Mouse (Mus musculus) neutrophil, adult 5-6 weeks (primary cell): Measurements from ENCODE around the gene Scyl1. TPM values are rescaled to one million over a fixed set of nuclear protein-coding genes. Genes with fewer than 3 reads are reported as not detected.
"Not testable (repeated sequence)": the region's sequence is repeated elsewhere in the genome, so short reads cannot be mapped to it uniquely, and the experiment has no call there.

Experiments used
- ATAC-seq: fragments of 151-379, 151-347 bp; 2 replicates; pipeline ENCODE4 v1.8.0; 2017; ENCODE audit warnings: mild to moderate bottlenecking, moderate TSS enrichment; ENCODE audit not compliant: insufficient number of reproducible peaks, poor library complexity, low FRiP score, severe bottlenecking; ENCODE audit errors: extremely low read depth
- total RNA-seq: library from RNA; stranded (forward); fragments of 200-1000 nt; gene quantifications from 2 replicates; pipeline ENCODE4 v1.2.3, GENCODE M21; 2017

The Scyl1 gene
- total RNA-seq = 35.9 and 44.0 TPM in 2 replicates

DNA sequence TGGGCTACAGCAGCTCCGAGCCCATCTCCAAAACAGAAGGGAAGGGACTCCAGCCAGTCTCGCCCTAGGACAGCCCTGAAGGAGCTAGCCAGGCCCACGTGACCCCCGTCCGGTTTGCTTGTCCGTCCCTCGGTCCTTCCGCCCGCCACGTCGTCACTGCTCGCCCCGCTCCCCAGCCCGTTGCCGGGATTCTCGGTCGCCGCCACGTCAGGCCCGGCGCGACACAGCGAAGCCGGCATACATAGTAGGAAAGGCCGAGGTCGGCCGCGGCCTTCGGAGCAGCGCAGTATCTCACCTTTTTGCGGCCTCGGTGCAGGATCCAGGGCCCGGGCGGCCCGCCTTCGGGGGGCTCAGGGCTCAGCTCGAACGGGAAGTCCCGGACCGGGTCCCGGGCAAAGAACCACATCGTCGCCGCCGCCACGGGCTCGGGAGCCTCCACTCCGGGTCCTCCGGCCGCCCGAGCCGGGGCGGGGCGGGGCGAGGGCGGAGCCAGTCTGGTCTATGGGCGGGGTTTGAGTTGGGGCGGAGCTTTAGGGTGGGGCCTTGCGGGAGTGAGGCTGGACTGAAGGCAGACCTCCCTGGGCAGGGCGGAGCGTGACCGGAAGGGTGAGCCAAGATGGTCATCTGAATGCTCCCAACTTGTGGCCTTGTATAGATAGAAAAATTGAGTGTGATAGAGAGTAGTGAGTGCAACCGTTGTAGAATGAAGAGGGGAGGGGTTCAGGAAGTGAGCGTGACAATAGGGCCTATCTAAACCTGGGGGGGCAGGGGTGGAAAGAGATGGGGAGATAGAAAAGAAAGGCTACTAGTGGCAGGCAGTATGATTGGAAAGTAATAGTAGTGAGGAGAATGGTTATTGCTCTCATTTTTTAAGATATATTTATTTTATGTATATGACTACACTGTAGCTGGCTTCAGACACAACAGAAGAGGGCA lies at the start of gene Scyl1:
TSS of gene Scyl1 (minus strand) at position 495 of the 936 bp plus-strand sequence.
- ATAC-seq = peak; percentile 86

DNA sequence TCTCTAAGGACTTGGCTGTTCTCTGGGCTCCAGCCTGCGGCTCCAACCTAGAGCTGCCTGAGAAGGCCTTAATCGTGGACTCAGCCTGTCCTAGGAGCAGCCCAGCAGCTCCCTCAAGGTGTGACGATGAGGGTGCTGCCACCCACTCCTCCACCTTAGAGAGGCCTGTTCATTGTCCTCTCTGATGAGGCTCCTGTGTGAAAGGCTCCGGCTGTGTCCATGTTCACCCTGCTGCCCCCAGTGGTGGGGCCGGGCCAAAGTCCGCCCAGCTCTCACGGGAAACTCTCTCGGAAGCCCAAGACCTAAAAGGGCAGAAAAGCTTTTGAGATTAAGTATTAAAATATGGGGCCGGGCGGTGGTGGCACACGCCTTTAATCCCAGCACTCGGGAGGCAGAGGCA lies 48.3 kb upstream of the Scyl1 start:
- ATAC-seq = no peak

DNA sequence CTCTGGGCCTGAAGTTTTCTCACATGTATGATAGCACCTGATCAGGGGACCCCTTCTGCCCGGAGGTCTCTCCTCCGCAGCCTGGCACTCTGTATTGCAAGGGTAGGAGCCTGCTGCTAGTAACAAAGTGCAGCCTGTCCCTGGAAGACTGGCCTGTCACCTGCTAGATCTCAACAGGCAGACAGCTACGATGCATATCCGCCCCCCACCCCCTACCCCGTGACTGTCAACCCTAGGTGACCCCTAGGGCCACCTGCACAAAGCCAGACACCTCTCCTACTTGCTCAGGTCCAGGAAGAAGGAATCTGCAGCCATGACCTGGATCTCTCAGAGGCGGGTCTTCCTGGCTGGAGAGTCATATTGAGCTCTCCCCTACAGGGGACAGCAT lies 47.4 kb upstream of the Scyl1 start:
- ATAC-seq = no peak

DNA sequence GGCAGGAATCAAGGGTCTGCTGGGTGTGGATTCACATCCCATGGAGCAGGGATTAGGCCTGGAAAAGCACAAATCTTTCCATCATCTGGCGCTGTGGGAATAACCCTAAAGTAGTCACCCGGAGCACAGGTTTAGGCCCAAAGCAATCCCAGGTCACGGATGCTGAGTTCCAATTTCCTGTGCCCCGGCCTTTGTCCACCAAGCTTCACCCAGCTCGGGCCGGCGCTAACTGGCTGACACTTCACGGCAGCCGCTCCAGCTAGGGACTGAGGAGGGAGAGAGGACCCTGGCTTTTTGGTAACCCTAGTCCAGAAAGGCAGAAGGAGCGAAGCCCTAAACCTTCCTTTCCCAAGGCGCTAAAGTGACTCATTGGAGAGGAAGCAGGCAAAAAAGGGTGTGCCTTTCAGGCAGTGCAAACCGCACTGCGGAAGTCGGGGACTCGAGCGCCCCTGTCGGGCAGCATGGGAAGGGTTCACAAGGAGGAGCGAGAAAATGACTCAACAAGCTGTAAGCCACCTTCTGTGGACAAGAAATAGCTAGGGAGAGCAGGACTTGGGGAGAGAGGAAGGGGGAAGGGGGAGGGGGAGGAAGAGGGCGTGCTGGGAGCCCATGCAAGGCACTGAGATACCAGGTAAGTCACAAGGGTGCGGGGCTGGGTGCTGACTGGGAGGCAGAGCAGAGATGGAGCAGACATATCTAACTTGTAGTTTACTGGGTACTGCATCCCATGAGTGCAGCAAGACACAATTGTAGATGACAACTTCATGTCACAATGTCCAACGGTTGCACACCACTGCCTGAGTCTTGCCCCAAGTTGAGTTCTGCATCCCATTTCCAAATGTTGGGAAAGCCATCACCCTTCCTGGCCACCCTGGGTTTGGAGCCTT lies 46.7 kb upstream of the Scyl1 start:
- ATAC-seq = peak; percentile 80

DNA sequence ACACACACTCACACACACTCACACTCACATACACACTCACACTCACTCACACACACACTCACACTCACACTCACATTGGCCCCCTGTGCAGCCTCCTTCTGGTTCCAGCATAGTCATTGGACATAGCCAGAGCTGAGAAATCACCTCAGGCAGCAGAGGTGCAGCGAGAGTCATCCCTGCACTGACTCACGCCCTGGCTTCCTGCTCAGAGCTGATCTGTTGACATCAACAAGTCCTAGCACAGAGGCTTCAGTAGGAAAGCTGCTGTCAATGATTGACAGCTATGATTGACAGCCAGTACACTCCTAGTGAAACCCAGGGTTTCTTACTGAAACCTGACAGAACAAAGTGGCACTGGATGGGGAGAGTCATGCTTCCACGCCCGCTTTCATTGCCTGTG lies 44.7 kb upstream of the Scyl1 start:
- ATAC-seq = peak; percentile 63

- no peak for ATAC-seq
Observed at GRCm38 (mm10) chr19:5815010-5815409, 43.8 kb upstream of the Scyl1 start.

DNA sequence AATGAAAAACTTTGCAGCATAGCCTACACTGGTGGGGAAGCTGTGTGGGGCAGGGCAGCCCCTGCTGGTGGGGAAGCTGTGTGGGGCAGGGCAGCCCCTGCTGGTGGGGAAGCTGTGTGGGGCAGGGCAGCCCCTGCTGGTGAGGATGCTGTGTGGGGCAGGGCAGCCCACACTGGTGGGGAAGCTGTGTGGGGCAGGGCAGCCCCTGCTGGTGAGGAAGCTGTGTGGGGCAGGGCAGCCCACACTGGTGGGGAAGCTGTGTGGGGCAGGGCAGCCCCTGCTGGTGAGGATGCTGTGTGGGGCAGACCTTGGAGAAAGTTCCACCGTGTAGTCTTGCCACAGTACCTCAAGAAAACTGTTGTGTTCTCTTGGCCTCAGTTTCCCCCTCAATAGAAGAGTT lies 42.8 kb upstream of the Scyl1 start:
- ATAC-seq = not testable (repeated sequence)

DNA sequence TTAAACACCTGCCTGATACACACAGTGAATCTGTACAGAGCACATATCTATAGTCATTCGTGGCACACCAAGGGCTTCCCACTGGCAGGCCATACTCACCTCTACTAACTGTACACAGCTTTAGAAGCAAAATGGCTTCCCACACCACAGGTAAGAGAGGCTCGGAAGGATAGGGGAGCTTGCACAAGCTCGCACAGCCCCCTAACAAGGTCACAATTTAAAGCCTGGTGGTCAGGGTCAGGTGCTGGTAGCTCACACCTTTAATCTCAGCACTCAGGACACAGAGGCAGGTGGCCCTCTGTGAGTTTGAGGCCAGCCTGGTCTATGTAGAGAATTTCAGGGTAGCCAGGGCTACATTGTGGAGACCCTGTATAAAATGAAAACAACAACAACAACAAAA lies 42.3 kb upstream of the Scyl1 start:
- ATAC-seq = no peak

DNA sequence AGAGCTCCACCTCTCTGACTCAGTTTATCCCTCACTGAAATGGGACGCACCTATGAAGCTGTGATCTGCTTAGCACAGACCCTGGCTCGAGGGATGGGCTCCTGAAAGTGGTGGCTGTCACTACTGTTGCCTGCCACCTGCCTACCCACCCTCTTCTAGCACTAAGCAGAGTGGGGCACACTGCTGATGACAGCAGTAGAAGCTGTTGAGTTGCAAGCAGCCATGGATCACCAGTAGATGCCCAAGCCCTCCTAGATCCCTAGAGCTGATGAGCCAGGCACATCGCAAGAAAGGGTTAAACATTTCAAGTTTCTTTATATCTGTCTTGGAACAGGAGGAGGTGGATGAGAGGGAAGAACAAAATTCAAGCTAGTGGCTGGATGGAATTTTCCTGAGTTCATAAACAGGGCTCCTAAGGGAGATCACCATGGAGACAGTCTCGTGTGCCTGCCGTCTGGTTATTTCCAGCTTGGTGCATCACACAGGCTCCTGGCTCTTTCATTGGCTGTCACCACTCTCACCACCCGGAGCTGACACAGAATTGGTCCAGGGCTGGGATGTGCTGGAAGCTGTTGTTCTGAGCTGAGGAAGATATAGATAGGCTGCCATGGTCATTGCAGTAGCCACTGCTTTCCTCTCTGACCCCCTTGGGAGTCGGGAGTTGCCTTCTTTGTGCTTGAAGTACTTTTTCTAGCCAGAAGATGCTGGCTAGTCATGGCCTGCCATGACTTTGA lies 40.7 kb upstream of the Scyl1 start:
- no peak for ATAC-seq

GRCm38 (mm10) chr19:5810840-5811563 lies 39.8 kb upstream of the Scyl1 start:
- ATAC-seq = no peak

DNA sequence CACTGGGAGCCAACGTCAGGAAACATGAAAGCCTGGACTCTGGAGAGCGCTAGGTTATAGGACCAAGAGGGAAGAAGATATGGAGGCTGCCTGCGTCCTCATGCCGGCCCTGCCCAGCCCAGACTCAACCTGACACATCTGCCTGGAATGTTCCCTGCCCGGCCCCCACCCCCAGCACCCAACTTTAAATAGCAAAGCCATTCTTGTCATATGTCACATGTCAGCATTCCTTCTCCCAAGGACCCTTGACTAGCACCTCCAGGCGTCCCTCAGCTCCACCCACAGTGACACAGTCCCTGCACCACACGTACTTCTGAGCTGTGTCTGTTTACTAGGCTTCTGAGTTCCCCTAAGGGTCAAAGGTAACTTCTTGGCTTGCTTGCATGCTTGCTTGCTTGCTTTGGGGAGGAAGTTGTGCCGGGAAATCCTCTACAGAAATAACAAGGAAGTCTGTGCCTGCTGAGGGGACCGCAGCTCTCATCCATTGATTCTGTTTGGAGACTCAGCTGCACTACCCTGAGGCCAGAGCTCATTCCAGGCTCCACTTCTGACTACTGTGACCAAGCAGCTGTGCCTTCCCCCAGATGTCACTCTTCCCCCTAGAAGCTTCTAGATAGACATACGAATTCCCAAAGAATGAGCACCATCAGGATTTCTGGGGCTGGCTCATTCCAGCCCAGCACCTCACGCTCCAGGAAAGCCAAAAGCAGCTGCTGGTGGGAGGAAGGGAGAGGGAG lies 39.1 kb upstream of the Scyl1 start:
- peak; percentile 25; the same call in 1 of the 2 replicates for ATAC-seq

DNA sequence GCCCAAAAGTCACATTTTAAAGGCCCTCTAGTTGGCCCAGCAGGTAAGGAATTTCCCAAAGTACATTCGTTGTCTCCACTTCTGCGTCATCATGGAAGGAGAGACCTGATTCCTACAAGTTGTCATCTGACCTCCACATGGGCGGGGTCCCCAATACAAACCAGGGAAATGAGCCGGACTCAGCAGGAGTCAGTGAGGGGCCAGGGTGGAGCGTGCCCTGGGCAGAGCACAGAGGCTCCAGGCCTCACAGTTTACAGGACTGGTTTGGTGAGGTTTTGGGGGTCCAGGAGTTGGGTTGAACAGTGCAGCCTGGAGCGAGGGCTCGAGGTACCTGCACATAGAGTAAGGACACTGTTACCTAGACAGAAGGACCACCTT lies 38.5 kb upstream of the Scyl1 start:
- ATAC-seq = no peak

GRCm38 (mm10) chr19:5808955-5809711 lies 37.9 kb upstream of the Scyl1 start:
- ATAC-seq = no peak

DNA sequence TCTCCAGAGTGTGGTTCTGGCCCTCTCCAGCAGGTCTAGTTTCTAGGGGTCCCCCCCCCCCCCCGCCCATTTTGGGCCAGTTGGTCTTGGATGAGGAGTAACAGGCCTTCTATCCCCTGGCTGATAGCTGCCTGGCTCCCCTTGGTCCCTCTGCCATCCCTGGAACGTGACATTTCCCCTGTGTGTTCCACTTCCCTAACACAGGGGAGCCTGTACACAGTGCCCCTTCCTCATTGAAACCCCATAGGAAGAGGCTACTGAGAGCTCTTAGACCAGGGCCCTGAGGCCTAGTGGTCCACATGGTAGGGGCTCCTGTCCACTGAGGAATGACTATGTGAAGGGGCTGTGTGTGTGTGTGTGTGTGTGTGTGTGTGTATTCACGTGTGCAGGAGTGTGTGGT lies 36.5 kb upstream of the Scyl1 start:
- ATAC-seq = no peak

GRCm38 (mm10) chr19:5806809-5807205 lies 35.6 kb upstream of the Scyl1 start:
- peak; percentile 13; the same call in 1 of the 2 replicates for ATAC-seq

DNA sequence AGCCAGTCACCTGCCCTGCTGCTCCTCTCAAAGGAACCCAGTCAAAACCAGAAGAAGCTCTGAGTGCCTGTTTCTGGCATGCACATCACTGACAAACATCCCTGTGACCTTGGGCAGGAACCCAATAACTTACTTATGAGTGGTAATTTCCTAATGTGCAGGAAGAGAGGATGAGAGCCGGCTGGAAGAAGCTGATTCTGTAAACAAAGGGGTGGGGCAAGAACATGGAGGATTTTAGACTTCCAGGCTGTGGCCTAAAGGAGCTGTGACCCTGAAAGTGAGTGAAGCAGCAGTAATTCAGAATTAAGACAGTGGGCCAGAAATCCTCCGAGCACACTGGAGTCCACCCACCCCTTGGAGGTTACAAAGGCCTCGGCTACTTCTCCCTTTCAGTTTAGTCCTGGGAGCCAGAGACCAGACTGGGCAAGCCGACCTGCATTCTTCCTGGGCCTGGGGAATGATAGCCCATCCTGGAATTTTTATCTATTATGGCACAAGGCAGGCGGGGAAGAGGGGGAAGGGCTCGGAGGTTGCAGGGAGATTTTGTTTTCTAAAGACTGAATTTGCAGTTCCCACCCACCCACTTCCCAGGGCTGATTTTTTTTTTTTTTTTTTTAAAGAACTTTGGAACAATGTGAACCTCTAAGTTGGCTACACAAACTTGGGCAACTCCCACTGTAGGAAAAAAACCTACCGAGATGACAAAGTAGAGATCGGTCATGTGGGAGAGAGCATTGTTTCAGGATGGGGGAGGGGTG lies 35.0 kb upstream of the Scyl1 start:
- no peak for ATAC-seq
